Mouse (Mus musculus): ENCODE measurements around the gene Zfp551. TPM values are rescaled to one million over a fixed set of nuclear protein-coding genes. Genes with fewer than 3 reads are reported as not detected.

Gene Zfp551
- polyA plus RNA-seq (2012; fragmentation: generic; extraction: Trizol): 0.48 TPM

GRCm38 (mm10) chr7:12422245-12422849, at the start of gene Zfp551:
TSS of gene Zfp551 (minus strand) at chr7:12422751.
- H3K79me2 ChIP-seq (ENCODE audit: control insufficient read depth, insufficient read depth): no peaks in the 10 kb centered on the region
- peak within 1 kb of the TSS; percentile 80 for H3K4me2 ChIP-seq (ENCODE audit: low read depth)
- H3K27me3 ChIP-seq (ENCODE audit: control insufficient read depth, insufficient read depth, insufficient read length): no peaks in the 10 kb centered on the region
- TF ChIP-seq TCF12 (IDR thresholded peaks at IDR 0.05; ENCODE audit: insufficient read depth, poor library complexity, severe bottlenecking) (no peak), MAX (IDR thresholded peaks at IDR 0.05; ENCODE audit: low read depth) (no peak), E2F4 (IDR thresholded peaks at IDR 0.05; ENCODE audit: insufficient read depth) (no peak), SRF (IDR thresholded peaks at IDR 0.05; ENCODE audit: control insufficient read depth, insufficient read length, low read depth) (no peak), REST (IDR thresholded peaks at IDR 0.05; ENCODE audit: insufficient read depth, insufficient read length) (no peak), POLR2A (IDR thresholded peaks at IDR 0.05; ENCODE audit: insufficient read length, low read depth) (peak; percentile 29), TCF3 (IDR thresholded peaks at IDR 0.05; ENCODE audit: insufficient read length, low read depth) (no peak), CEBPB (IDR thresholded peaks at IDR 0.05; ENCODE audit: insufficient read depth, poor library complexity, severe bottlenecking) (no peak), USF1 (IDR thresholded peaks at IDR 0.05; ENCODE audit: low read depth) (no peak), POLR2AphosphoS2 (IDR thresholded peaks at IDR 0.05; ENCODE audit: insufficient read length, low read depth) (no peak), MYOD1 (IDR thresholded peaks at IDR 0.05; ENCODE audit: control insufficient read depth in 1 of 3, insufficient read length in 2 of 3, low read depth in 2 of 3) (no peak), MYOG (IDR thresholded peaks at IDR 0.05; ENCODE audit: control insufficient read depth in 1 of 3, insufficient read depth in 1 of 3, insufficient read length in 2 of 3, low read depth in 2 of 3) (peak in 1 of 3 experiments; percentile 1)
- H3ac ChIP-seq (ENCODE audit: control insufficient read depth, insufficient read length): peak within 1 kb of the TSS; percentile 15
- peak within 1 kb of the TSS; percentile 32 for H3K4me3 ChIP-seq
- no peaks in the 10 kb centered on the region for H3K36me3 ChIP-seq (ENCODE audit: control insufficient read depth, insufficient read depth)

GRCm38 (mm10) chr7:12422855-12423254, 304 bp upstream of the Zfp551 start:
- Histone ChIP-seq H3ac (ENCODE audit: control insufficient read depth, insufficient read length) (no peak overlapping the region), H3K4me2 (ENCODE audit: low read depth) (peak overlapping the region; percentile 13), H3K36me3 (ENCODE audit: control insufficient read depth, insufficient read depth) (no peaks in the 10 kb centered on the region), H3K79me2 (ENCODE audit: control insufficient read depth, insufficient read depth) (no peaks in the 10 kb centered on the region), H3K27me3 (ENCODE audit: control insufficient read depth, insufficient read depth, insufficient read length) (no peaks in the 10 kb centered on the region), H3K4me3 (peak overlapping the region; percentile 32)
- TF ChIP-seq POLR2AphosphoS2 (IDR thresholded peaks at IDR 0.05; ENCODE audit: insufficient read length, low read depth): no peak
- no peak for TF ChIP-seq E2F4 (IDR thresholded peaks at IDR 0.05; ENCODE audit: insufficient read depth)
- TF ChIP-seq POLR2A (IDR thresholded peaks at IDR 0.05; ENCODE audit: insufficient read length, low read depth): no peak
- TF ChIP-seq MYOG (IDR thresholded peaks at IDR 0.05; ENCODE audit: control insufficient read depth in 1 of 3, insufficient read depth in 1 of 3, insufficient read length in 2 of 3, low read depth in 2 of 3): no peak
- TF ChIP-seq MYOD1 (IDR thresholded peaks at IDR 0.05; ENCODE audit: control insufficient read depth in 1 of 3, insufficient read length in 2 of 3, low read depth in 2 of 3): no peak
- TF ChIP-seq USF1 (IDR thresholded peaks at IDR 0.05; ENCODE audit: low read depth): no peak
- no peak for TF ChIP-seq MAX (IDR thresholded peaks at IDR 0.05; ENCODE audit: low read depth)
- no peak for TF ChIP-seq CEBPB (IDR thresholded peaks at IDR 0.05; ENCODE audit: insufficient read depth, poor library complexity, severe bottlenecking)
- TF ChIP-seq TCF12 (IDR thresholded peaks at IDR 0.05; ENCODE audit: insufficient read depth, poor library complexity, severe bottlenecking): no peak
- no peak for TF ChIP-seq SRF (IDR thresholded peaks at IDR 0.05; ENCODE audit: control insufficient read depth, insufficient read length, low read depth)
- no peak for TF ChIP-seq TCF3 (IDR thresholded peaks at IDR 0.05; ENCODE audit: insufficient read length, low read depth)
- TF ChIP-seq REST (IDR thresholded peaks at IDR 0.05; ENCODE audit: insufficient read depth, insufficient read length): no peak

DNA sequence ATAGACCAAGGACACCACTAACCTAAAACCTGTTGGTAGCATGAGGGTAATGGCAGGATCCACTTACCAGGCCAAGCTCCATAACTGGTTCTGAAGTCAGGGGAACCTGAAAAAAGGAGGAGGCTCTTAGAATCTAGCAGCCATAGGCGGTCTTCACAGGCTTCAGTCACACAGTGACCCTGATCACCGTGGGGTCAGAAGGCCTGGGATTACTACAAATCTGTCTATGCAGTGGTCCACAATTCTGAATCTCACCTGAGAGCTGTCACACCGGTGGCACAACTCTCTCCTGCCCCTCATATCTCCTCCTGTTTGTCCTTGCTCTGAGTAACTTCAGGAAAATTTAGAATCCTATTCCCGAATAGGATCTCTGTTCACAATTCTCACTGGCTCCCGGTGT, 810 bp downstream of the Zfp551 start:
- Histone ChIP-seq H3K4me3 (peak overlapping the region; percentile 32), H3K79me2 (ENCODE audit: control insufficient read depth, insufficient read depth) (no peaks in the 10 kb centered on the region), H3K4me2 (ENCODE audit: low read depth) (peak overlapping the region; percentile 80), H3K36me3 (ENCODE audit: control insufficient read depth, insufficient read depth) (no peaks in the 10 kb centered on the region), H3K27me3 (ENCODE audit: control insufficient read depth, insufficient read depth, insufficient read length) (no peaks in the 10 kb centered on the region), H3ac (ENCODE audit: control insufficient read depth, insufficient read length) (peak overlapping the region; percentile 15)
- TF ChIP-seq REST (IDR thresholded peaks at IDR 0.05; ENCODE audit: insufficient read depth, insufficient read length): no peak
- TF ChIP-seq CEBPB (IDR thresholded peaks at IDR 0.05; ENCODE audit: insufficient read depth, poor library complexity, severe bottlenecking): no peak
- TF ChIP-seq MYOG (IDR thresholded peaks at IDR 0.05; ENCODE audit: control insufficient read depth in 1 of 3, insufficient read depth in 1 of 3, insufficient read length in 2 of 3, low read depth in 2 of 3): no peak
- TF ChIP-seq MYOD1 (IDR thresholded peaks at IDR 0.05; ENCODE audit: control insufficient read depth in 1 of 3, insufficient read length in 2 of 3, low read depth in 2 of 3): no peak
- no peak for TF ChIP-seq POLR2A (IDR thresholded peaks at IDR 0.05; ENCODE audit: insufficient read length, low read depth)
- no peak for TF ChIP-seq MAX (IDR thresholded peaks at IDR 0.05; ENCODE audit: low read depth)
- TF ChIP-seq POLR2AphosphoS2 (IDR thresholded peaks at IDR 0.05; ENCODE audit: insufficient read length, low read depth): no peak
- TF ChIP-seq E2F4 (IDR thresholded peaks at IDR 0.05; ENCODE audit: insufficient read depth): no peak
- TF ChIP-seq TCF3 (IDR thresholded peaks at IDR 0.05; ENCODE audit: insufficient read length, low read depth): no peak
- TF ChIP-seq SRF (IDR thresholded peaks at IDR 0.05; ENCODE audit: control insufficient read depth, insufficient read length, low read depth): no peak
- TF ChIP-seq TCF12 (IDR thresholded peaks at IDR 0.05; ENCODE audit: insufficient read depth, poor library complexity, severe bottlenecking): no peak
- no peak for TF ChIP-seq USF1 (IDR thresholded peaks at IDR 0.05; ENCODE audit: low read depth)

DNA sequence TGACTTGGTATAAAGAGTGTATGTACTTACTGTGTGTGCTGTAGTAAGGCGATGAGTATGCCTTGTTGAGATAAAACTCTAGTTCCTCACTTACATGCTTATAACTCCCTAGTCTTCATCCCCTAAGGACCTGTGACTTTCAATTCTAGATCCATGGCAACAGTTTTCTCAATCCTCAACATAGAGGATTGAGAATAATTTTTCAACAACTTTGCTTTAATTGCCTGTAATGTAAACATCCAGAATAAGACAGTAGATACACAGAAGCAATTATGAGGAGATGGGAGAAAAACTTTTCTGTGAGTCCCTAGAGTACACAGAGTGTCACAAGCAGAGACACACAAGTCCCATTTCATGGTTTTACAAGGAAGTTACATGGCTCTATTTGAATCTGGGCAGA, 53.4 kb downstream of the Zfp551 start, which contains the start of gene Vmn1r84:
Gene Vmn1r84 (minus strand): TSS at position 101 of the 400 bp plus-strand sequence.
- H3K4me2 ChIP-seq (ENCODE audit: low read depth): no peak within 1 kb of the TSS
- no peaks in the 10 kb centered on the region for H3K36me3 ChIP-seq (ENCODE audit: control insufficient read depth, insufficient read depth)
- H3K79me2 ChIP-seq (ENCODE audit: control insufficient read depth, insufficient read depth): no peaks in the 10 kb centered on the region
- H3ac ChIP-seq (ENCODE audit: control insufficient read depth, insufficient read length): no peak within 1 kb of the TSS
- no peaks in the 10 kb centered on the region for H3K27me3 ChIP-seq (ENCODE audit: control insufficient read depth, insufficient read depth, insufficient read length)
- no peak for TF ChIP-seq USF1 (IDR thresholded peaks at IDR 0.05; ENCODE audit: low read depth)
- TF ChIP-seq TCF3 (IDR thresholded peaks at IDR 0.05; ENCODE audit: insufficient read length, low read depth): no peak
- TF ChIP-seq CEBPB (IDR thresholded peaks at IDR 0.05; ENCODE audit: insufficient read depth, poor library complexity, severe bottlenecking): no peak
- TF ChIP-seq REST (IDR thresholded peaks at IDR 0.05; ENCODE audit: insufficient read depth, insufficient read length): no peak
- TF ChIP-seq POLR2A (IDR thresholded peaks at IDR 0.05; ENCODE audit: insufficient read length, low read depth): no peak
- TF ChIP-seq SRF (IDR thresholded peaks at IDR 0.05; ENCODE audit: control insufficient read depth, insufficient read length, low read depth): no peak
- TF ChIP-seq POLR2AphosphoS2 (IDR thresholded peaks at IDR 0.05; ENCODE audit: insufficient read length, low read depth): no peak
- no peak within 1 kb of the TSS for H3K4me3 ChIP-seq

Other genes starting within 250 kb of the Zfp551 start
- not detected for gene Vmn1r80, start 233.5 kb downstream of the Zfp551 start, polyA plus RNA-seq (2012; fragmentation: generic; extraction: Trizol)
- gene Vmn1r81, start 154.5 kb downstream of the Zfp551 start, polyA plus RNA-seq (2012; fragmentation: generic; extraction: Trizol): not detected
- not detected for gene Vmn1r82, start 122.3 kb downstream of the Zfp551 start, polyA plus RNA-seq (2012; fragmentation: generic; extraction: Trizol)
- gene Vmn1r83, start 93.3 kb downstream of the Zfp551 start, polyA plus RNA-seq (2012; fragmentation: generic; extraction: Trizol): not detected
- gene Vmn1r84, start 53.5 kb downstream of the Zfp551 start, polyA plus RNA-seq (2012; fragmentation: generic; extraction: Trizol): not detected
- gene Zfp606, start 55.5 kb upstream of the Zfp551 start, polyA plus RNA-seq (2012; fragmentation: generic; extraction: Trizol): 1.5 TPM
- not detected for gene 2900092C05Rik, start 89.8 kb upstream of the Zfp551 start, polyA plus RNA-seq (2012; fragmentation: generic; extraction: Trizol)
- not detected for gene Vmn2r53, start 186.0 kb upstream of the Zfp551 start, polyA plus RNA-seq (2012; fragmentation: generic; extraction: Trizol)
- not detected for gene Vmn2r54, start 217.6 kb upstream of the Zfp551 start, polyA plus RNA-seq (2012; fragmentation: generic; extraction: Trizol)